Mouse (Mus musculus) liver, embryonic 11.5 days (tissue): ENCODE measurements around the gene Pla2g4b. TPM values are rescaled to one million over a fixed set of nuclear protein-coding genes. Genes with fewer than 3 reads are reported as not detected.

ENCODE experiments used
- ATAC-seq: fragments of 200-750 bp; cut with Nextera tagmentation; replicated peaks from 2 replicates; pipeline ENCODE4 v1.8.0; 2017; ENCODE audit warnings: moderate number of reproducible peaks, mild to moderate bottlenecking, moderate TSS enrichment, moderate library complexity; ENCODE audit not compliant: low FRiP score
- DNase-seq: peaks from one replicate; pipeline ENCODE4 v3.0.0-alpha.2; 2017; ENCODE audit warnings: low spot score
- H3K27ac ChIP-seq: fragments of 300-500 bp; sonication (generic); 2 replicates; pipeline ENCODE4 v1.5.1; 2014; ENCODE audit warnings: mild to moderate bottlenecking, low read depth, low read length, control low read depth
- H3K27me3 ChIP-seq: fragments of 300-500 bp; sonication (generic); replicated peaks from 2 replicates; pipeline ENCODE4 v1.6.1; 2014; ENCODE audit warnings: low read length, mixed read lengths; ENCODE audit not compliant: control insufficient read depth, insufficient read depth
- H3K36me3 ChIP-seq: fragments of 300-500 bp; sonication (generic); 2 replicates; pipeline ENCODE4 v1.6.1; 2014; ENCODE audit warnings: mild to moderate bottlenecking, low read length, moderate library complexity, mixed read lengths; ENCODE audit not compliant: control insufficient read depth, insufficient read depth
- H3K4me1 ChIP-seq: fragments of 300-500 bp; sonication (generic); replicated peaks from 2 replicates; pipeline ENCODE4 v1.6.1; 2014; ENCODE audit warnings: low read length, mixed read lengths; ENCODE audit not compliant: control insufficient read depth, insufficient read depth
- H3K4me2 ChIP-seq: fragments of 300-500 bp; sonication (generic); 2 replicates; pipeline ENCODE4 v1.6.1; 2014; ENCODE audit warnings: mild to moderate bottlenecking, control low read depth, moderate library complexity
- H3K4me3 ChIP-seq: fragments of 300-500 bp; sonication (generic); 2 replicates; pipeline ENCODE4 v1.5.1; 2014; ENCODE audit warnings: low read depth, low read length, control low read depth
- H3K9ac ChIP-seq: fragments of 300-500 bp; sonication (generic); 2 replicates; pipeline ENCODE4 v1.6.1; 2014; ENCODE audit warnings: low read depth, low read length, control low read depth
- H3K9me3 ChIP-seq: fragments of 300-500 bp; sonication (generic); 2 replicates; pipeline ENCODE4 v1.6.1; 2016; ENCODE audit warnings: low read length, inconsistent platforms, mixed read lengths; ENCODE audit not compliant: control insufficient read depth
- WGBS: fragments of 180-500 bp; shearing (Covaris S2); extraction: QIAGEN DNeasy Blood & Tissue Kit; methylation state at CpG from one replicate; pipeline ENCODE4 v1.1.7; 2014; 5-methylcytosine and 5-hydroxymethylcytosine counted together
- microRNA-seq: library from miRNA; unstranded; fragments of <30 nt; microRNA quantifications from one replicate; pipeline ENCODE4, GENCODE M21; 2017; ENCODE audit warnings: borderline number of aligned reads
- polyA plus RNA-seq: library from polyadenylated mRNA; unstranded; fragments of >200 nt; fragmentation: Nextera tagmentation; extraction: Ambion mirVana; gene quantifications from 2 replicates; pipeline ENCODE4 v1.2.1, GENCODE M21; 2014

The Pla2g4b gene
- polyA plus RNA-seq, 1 experiment from 2014 or later, result 2.3 TPM

DNA sequence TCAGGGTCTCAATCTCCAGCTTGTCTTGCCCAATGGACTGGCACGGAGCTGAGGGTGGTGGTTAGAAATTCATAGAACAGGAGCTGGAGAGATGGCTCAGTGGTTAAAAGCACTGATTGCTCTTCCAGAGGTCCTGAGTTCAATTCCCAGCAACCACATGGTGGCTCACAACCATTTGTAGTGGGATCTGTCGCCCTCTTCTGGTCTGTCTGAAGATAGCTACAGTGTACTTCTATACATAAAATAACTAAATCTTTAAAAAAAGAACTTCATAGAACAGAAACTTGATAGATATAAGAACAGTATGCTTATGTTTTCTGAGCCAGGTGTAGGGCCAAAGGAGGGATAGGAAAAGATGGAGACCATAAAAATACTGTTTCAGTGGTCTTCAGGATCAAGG lies 49.2 kb downstream of the Pla2g4b start:
- peaks cover 3% of the 10 kb centered on the region; the same call in 1 of the 2 replicates for H3K4me1 ChIP-seq
- H3K9me3 ChIP-seq, result no peaks in the 10 kb centered on the region
- ATAC-seq (no peak), DNase-seq (no peak)
- H3K9ac ChIP-seq, result no peak overlapping the region
- H3K36me3 ChIP-seq, result no peaks in the 10 kb centered on the region
- H3K27me3 ChIP-seq, result peaks cover 2% of the 10 kb centered on the region
- no peak overlapping the region for H3K4me3 ChIP-seq
- H3K27ac ChIP-seq, result no peak overlapping the region
- 79% methylated on average over 2 of the region's 2 CpGs for WGBS
- H3K4me2 ChIP-seq, result no peak overlapping the region

DNA sequence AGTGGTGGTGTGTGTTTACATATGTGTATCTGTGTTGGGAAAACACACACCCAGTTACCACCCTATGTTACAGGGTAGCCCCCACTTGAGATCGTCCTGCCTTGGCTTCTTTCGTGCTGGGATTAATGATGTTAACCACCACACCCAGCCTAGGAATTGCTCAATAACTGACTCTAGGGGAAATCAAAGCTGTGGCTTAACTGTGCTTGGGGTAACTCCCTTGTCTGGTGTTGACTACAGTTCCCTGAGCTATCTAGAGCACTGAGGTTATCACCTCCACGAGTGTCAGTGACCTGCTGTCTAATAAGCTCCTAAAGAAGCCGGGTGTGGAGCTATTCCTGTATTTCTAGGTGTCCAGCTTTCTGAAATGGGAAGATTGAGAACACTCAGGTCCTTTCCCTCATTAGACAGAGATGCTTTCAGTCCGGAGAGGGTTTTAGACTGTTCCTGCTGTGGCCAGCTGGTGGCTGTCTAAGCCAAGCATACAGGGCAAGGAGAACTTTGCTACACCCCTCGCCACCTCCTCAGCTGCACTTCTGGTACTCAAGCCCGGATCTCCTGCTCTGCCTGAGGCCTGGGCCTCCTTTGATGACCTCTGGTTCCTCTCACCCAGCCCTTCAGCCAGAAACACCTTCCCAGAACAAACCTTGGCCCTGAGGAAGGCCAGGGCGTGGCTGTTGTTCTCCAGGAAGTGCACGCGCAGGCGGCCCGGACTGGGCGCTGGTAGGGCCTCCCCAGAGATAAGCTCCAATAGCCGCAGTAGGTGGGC lies 51.6 kb downstream of the Pla2g4b start:
- Histone ChIP-seq H3K27ac (no peak overlapping the region), H3K4me1 (peaks cover 3% of the 10 kb centered on the region; the same call in 1 of the 2 replicates), H3K9me3 (no peaks in the 10 kb centered on the region), H3K4me2 (no peak overlapping the region), H3K27me3 (no peaks in the 10 kb centered on the region), H3K36me3 (no peaks in the 10 kb centered on the region), H3K4me3 (no peak overlapping the region), H3K9ac (no peak overlapping the region)
- 58% methylated on average over 14 of the region's 14 CpGs for WGBS
- ATAC-seq (no peak), DNase-seq (no peak)

DNA sequence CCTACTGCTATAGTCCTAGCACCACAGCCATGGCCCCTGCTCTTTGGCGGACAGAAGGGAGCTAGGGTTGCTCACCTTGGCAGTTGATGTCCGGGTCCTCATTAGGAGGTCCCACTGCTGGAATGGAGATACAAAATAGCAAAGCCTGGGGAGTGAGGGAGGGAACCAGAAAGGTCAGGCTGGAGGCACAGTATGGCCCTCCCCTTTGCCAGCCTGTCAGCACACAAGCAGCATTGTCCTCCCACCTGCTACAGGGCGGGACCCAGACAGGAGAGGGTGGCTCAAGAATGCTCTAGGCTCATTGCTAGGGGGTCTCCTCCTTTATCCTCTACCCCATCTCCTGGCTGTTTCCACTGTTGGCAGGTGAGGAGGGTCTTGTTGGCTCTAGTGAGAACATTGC lies 52.8 kb downstream of the Pla2g4b start:
- H3K27me3 ChIP-seq, result no peaks in the 10 kb centered on the region
- no peak for ATAC-seq
- H3K36me3 ChIP-seq, result no peaks in the 10 kb centered on the region
- H3K27ac ChIP-seq, result no peak overlapping the region
- WGBS, result 85% methylated on average over 3 of the region's 3 CpGs
- H3K4me1 ChIP-seq, result peaks cover 3% of the 10 kb centered on the region; the same call in 1 of the 2 replicates
- no peak for DNase-seq
- H3K9ac ChIP-seq, result no peak overlapping the region
- H3K9me3 ChIP-seq, result no peaks in the 10 kb centered on the region
- H3K4me2 ChIP-seq, result no peak overlapping the region
- no peak overlapping the region for H3K4me3 ChIP-seq

DNA sequence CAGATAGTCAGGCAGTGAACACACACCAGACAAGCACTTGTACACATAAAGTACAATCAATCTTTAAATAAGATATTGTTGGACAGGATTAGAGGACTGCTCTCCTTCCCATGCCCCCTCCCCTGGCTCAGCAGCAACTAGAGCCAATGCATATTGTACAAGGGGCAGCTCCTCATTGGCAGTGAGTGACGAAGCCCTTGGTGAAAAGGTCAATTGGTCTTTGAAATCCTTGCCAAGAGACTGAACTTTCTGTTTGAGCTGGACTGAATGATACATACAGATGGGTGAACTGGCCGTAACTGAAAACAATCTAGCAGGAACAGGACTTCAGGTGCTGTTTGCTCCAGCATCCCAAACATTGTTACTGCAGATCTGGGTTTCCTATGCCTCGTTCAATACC lies 54.2 kb downstream of the Pla2g4b start:
- Histone ChIP-seq H3K4me1 (peaks cover 3% of the 10 kb centered on the region; the same call in 1 of the 2 replicates), H3K4me3 (no peak overlapping the region), H3K36me3 (no peaks in the 10 kb centered on the region), H3K27ac (no peak overlapping the region), H3K4me2 (no peak overlapping the region), H3K9me3 (no peaks in the 10 kb centered on the region), H3K9ac (no peak overlapping the region), H3K27me3 (no peaks in the 10 kb centered on the region)
- DNase-seq (no peak), ATAC-seq (no peak)
- WGBS, result 83% methylated on average over 3 of the region's 3 CpGs

DNA sequence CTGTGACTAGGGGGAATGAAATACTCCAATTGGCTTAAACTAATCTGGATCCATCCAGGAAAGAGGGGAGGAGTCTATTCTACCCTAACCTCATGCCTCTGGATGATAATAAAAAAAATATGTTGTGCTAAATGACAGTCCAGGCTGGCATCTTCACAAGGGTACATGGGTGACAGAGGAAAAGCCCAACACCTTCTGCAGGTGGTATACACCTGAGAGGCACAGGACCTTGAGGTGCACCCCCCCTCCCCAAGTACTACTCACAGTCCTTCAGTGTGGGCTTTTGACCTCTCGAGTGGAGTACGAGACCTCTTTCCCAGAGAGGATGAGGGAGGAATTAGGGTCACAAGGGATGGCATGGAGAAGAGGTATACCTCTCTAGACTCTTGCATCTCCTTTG lies 54.7 kb downstream of the Pla2g4b start:
- H3K36me3 ChIP-seq, result no peaks in the 10 kb centered on the region

DNA sequence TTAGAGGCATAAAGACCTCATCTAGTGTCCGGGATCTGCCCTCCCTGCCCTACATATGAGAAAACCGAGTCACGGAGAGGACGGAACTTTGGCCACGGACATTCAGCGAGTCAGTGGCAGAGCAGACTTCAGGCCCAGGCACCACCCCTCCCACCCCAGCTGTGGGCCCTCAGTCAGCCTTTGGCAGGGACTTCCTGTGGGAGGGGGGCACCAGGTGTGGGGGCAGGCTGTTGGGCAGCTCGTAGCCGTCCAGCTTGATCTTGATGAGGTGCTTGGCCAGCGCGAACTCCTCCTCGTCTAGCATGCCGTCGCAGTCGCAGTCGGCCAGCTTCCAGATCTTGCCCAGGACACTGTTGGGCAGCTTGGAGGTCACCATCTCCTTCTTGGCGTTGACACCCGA lies 57.8 kb downstream of the Pla2g4b start:
- no peaks in the 10 kb centered on the region for H3K36me3 ChIP-seq
- H3K4me1 ChIP-seq, result peaks cover 3% of the 10 kb centered on the region; the same call in 1 of the 2 replicates
- no peak overlapping the region for H3K4me3 ChIP-seq
- no peak overlapping the region for H3K9ac ChIP-seq
- DNase-seq (no peak), ATAC-seq (no peak)
- 89% methylated on average over 17 of the region's 17 CpGs for WGBS
- H3K4me2 ChIP-seq, result no peak overlapping the region
- H3K9me3 ChIP-seq, result no peaks in the 10 kb centered on the region
- H3K27me3 ChIP-seq, result no peaks in the 10 kb centered on the region
- H3K27ac ChIP-seq, result no peak overlapping the region

More for the DNA sequence above, 54.7 kb downstream of the Pla2g4b start:
- H3K9ac ChIP-seq, result no peak overlapping the region
- H3K4me1 ChIP-seq, result peaks cover 3% of the 10 kb centered on the region; the same call in 1 of the 2 replicates
- no peak overlapping the region for H3K27ac ChIP-seq
- no peaks in the 10 kb centered on the region for H3K27me3 ChIP-seq
- ATAC-seq, result no peak
- no peak overlapping the region for H3K4me2 ChIP-seq
- 90% methylated on average over 2 of the region's 2 CpGs for WGBS
- H3K4me3 ChIP-seq, result no peak overlapping the region
- DNase-seq, result no peak
- H3K9me3 ChIP-seq, result no peaks in the 10 kb centered on the region

Small RNAs within 50 kb of the gene (microRNA-seq; reads per million reads assigned to microRNA genes)
- not detected for gene Mir7665

Other genes starting within 250 kb of the Pla2g4b start
- 29.1 and 30.0 TPM in 2 replicates for gene Rpap1, start 245.9 kb upstream of the Pla2g4b start, polyA plus RNA-seq
- gene Tyro3, start 235.7 kb upstream of the Pla2g4b start, polyA plus RNA-seq, result 5.8 and 5.9 TPM in 2 replicates
- gene Mga, start 136.2 kb upstream of the Pla2g4b start, polyA plus RNA-seq, result 22.0 and 23.9 TPM in 2 replicates
- 1.7 TPM in 2 replicates for gene Mapkbp1, start 60.7 kb upstream of the Pla2g4b start, polyA plus RNA-seq
- gene Jmjd7, start 5.9 kb upstream of the Pla2g4b start, polyA plus RNA-seq, result 13.5 and 16.3 TPM in 2 replicates
- gene Gm28042, start 5.9 kb upstream of the Pla2g4b start, polyA plus RNA-seq, result 1.1 and 1.9 TPM in 2 replicates
- gene Ehd4, start 121.2 kb downstream of the Pla2g4b start, polyA plus RNA-seq, result 24.1 and 26.7 TPM in 2 replicates
- gene Pla2g4e, start 211.9 kb downstream of the Pla2g4b start, polyA plus RNA-seq, result not detected in 2 replicates